Mouse (Mus musculus) CD4-positive helper T cell, adult 2 months (primary cell): Measurements from ENCODE around the gene Hsd17b1.

Experiments
- DNase-seq: peaks from one replicate; pipeline ENCODE4 v3.0.0-alpha.2; 2012; ENCODE audit warnings: low read depth, missing footprints, low spot score

Hsd17b1 gene

DNA sequence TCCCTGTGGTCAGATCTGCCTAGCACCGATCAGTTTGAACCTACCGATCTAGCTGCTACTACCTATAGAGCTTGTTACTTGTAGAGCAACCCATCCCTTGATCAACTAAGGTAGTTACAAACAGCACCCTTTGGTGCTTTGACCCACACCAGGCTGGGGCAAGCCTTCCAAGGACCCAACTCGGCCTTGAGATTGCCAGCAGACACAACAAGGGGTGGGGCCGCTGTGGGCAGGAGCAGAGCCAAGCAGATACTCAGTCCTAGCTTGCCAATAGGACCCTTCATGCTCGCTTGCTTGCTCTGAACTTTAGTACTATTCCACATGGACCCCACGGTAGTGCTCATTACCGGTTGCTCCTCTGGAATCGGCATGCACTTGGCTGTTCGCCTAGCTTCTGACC is at the start of gene Hsd17b1:
Gene Hsd17b1, plus strand, starts transcription at position 291 of the 400 bp plus-strand sequence.
- DNase-seq: no peak

DNA sequence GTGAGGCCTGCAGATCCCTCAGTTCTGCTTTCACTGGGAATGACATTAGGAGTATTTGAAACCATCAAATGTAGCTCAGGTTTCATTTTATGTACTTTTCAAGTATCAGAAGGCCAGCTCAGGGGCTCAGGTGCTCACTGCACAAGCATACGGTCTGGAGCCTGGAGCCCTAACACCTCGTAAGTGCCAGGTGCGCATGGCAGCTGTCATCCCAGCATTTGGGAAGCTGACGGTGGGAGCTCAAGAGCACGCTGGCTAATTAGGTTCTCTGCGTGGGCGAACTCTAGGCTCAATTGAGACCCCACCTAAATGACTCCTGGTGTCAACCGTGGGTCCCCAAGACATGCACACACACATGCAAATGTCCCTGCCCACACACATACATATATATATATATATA is 48.9 kb upstream of the Hsd17b1 start:
- DNase-seq: no peak

DNA sequence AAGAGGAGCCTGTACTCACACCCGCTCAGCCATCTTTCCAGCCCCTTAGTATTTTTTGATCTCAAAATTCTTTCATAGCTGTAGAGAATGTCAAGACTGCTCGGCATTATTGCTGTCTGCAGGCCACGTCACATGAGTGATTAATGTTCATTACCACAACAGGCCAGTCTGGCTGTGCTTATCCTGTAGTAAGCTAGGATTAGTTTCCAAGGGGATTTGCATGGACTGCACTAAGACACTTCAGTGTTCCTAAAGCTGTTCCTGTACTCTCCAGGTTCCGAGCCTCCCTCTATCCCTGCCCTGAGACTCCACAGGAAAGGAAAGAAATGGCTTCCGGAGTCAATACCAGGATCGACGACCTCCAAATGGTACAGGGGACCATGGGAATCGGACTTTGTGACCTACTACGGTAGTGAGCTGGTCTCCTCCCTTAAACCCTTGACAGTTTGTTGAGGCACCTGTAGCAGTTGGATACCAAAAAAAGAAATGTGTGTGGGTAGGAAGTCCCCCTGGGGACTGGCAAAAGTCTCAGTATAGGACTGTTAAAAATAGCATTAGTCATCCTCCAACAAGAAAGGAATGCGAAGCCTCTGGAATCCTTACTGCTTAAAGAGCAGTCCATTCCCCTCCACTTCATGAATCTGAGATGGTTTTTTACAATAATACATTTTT is 47.9 kb upstream of the Hsd17b1 start:
- DNase-seq: no peak

DNA sequence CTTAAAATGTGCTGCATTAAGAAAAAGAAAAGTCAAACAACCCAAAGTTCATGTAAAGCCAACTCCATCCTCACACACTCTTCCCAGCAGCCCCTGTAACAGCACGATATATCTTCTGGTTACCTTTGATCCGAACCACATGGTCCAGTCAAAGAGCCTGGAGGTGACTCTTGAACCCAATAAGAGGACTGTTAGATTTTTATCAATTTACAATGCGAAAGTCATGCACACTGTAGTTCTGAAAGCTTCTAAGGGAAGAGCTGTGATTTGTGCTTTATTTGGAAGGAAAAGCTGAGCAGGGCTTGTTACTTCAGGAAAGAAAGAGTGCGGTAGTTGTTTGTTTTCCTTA is 47.4 kb upstream of the Hsd17b1 start:
- no peak for DNase-seq

DNA sequence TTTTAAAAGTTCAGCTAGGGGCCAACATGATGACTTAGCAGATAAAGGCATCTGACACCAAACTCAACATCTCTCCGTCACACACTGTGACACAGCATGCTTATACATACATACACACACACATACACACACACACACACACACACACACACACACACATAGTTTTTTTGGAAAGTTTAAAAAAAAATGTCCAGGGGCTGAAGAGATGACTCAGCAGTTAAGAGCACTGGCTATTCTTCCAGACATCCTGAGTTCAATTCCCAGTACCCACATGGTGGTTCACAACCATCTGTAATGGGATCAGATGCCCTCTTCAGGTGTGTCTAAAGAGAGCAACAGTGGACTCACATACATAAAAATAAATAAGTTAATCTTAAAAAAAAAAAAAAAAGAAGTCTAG is 46.7 kb upstream of the Hsd17b1 start:
- DNase-seq: no peak

DNA sequence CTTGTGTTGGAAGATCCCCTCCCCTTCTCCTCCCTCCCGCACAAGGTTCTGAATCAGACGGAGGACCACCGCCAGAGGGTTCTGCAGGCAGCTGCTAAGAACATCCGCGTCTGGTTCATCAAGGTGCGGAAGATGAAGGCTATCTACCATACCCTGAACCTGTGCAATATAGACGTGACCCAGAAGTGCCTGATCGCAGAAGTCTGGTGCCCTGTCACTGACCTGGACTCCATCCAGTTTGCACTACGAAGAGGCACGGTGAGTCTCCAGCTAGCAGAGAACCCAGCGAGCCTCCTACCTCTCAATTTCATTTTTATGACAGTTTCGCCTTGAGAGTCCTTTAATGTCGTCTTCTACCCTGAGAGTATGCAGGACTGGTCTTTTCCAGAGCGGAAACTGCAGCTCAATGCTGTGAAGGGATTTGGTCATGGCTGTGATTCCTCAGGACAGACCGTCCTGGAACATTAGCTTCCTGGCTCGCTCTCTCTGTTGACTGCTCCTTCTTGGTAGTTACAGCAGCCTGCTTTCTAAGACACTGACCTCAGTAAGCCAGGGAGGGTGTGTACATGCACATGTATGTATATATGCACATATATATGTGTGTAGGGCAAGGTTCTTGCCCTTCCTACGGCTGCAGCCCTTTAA is 44.2 kb upstream of the Hsd17b1 start:
- DNase-seq: no peak

DNA sequence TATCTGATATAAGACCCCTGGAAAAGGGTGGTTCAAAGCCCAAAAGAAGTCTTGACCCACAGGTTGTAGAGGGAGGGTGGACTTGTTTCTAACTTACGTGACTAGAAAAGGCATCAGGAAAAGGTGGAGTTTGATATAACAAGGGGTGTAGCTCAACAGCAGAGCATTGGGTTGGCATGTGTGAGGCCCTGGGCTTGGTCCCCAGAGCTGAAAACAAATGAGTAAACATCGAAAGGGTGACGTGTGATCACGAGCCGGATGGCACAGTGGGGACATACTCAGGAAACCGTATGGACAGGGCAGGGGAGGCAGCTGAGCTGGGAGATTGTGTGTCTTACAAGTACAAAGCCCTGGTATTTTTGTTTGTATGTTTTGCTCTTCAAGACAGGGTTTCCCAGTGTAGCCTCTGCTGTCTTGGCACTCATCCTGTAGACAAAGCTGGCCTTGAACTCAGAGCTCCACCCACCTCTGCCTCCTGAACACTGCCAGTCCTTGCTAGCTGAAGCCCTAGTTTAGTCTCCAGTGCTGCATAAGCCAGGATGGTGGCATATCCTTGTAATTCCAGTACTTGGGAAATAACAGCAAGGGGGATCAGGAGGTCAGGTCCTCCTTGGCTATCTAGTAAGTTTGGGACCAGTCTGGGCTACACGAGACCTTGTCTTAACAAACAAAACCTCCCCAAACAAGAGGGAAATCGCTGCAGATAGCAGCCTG is 43.4 kb upstream of the Hsd17b1 start:
- DNase-seq: no peak

DNA sequence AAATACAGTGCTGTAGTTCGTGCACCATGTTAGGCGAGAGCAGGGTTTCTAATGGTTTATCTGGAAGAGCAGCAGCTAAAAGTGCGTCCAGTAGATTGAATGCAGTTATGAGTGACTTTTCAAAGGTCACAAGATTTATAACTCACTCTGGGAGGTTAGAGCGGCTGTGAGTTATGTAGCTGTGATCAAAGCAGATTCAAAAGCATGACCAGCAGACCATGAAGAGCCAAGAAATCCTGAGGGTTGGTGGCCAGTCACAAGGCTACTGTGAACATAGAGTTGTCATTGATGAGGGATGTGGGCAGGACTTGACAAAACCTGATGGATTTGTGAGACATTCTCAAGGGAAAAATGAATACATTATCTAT is 42.9 kb upstream of the Hsd17b1 start:
- DNase-seq: no peak

DNA sequence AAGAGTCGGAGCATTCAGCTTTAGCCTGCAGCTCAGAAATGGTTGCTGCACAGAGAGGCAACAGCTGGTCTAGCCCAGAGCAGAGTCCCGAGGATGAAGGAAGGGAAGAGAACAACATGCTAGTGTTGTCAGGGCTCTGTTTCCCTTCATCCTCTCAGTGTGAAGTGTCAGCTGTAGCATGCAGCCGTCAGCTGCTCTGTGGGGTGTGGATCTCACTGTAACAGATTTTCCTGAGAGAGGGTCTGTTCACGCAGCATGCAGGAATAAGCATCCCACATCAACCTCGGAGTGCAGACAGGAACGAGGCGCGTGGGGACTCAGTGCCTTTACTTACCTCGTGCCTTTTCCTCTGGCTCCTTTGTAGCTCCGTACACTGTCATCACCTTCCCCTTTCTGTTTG is 40.4 kb upstream of the Hsd17b1 start:
- DNase-seq: no peak

DNA sequence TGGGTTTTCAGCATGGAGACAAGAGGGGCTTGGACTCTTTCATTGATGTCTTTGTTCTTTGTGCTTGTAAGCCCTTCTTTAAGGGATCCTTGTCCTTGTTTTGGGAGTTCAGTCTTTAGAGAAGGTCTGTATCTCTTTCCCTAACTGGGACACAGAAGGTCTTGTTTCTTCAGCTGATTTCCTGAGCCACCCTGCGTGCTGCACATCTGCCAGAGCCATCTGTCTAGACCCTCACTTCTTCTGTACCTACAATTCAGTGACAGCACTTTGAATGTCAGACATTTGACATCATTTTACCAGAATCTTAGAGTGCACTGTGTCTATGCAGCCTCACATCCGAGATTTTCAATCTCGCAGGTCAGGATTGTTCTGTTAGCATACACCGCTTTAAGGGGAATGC is 32.4 kb upstream of the Hsd17b1 start:
- DNase-seq: no peak

DNA sequence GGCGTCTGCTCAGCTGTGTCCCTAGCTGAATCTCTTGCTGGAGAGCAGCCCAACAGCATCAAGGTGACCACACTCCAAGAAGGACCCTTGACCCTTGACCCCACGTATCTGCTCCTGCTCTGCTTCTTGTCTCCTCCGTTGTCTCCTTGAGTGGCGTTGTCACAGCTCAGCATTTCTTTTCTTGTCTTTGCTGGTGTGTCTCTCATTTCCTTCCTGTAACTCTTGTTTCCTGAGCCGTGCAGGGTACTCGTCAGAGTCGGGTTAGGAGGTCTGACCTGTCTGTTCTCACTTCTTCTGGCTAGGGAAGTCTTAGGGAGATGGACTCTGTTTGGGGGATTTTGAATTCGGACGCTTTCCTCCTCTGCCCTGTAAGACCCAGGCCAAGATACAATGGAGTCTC is 31.8 kb upstream of the Hsd17b1 start:
- no peak for DNase-seq

DNA sequence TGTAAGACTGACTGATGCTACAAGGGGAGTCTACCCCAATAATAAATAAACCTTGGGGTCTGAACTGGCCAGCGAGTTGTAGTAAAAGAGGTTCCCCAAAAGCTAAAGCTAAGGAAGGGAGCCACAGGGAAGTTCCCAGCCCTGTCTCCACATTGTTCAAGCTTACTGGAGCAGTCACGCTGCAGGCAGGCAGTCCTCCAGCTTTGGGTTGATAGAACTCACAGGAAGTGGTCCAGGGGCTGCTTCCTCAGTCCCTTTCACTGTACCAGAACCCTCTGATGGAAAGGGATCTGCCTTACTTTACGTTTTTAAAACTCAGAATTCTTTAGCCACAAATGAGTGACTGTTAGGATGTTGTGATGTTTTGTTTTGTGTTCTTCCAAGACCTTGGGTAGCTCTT is 30.7 kb upstream of the Hsd17b1 start:
- no peak for DNase-seq

DNA sequence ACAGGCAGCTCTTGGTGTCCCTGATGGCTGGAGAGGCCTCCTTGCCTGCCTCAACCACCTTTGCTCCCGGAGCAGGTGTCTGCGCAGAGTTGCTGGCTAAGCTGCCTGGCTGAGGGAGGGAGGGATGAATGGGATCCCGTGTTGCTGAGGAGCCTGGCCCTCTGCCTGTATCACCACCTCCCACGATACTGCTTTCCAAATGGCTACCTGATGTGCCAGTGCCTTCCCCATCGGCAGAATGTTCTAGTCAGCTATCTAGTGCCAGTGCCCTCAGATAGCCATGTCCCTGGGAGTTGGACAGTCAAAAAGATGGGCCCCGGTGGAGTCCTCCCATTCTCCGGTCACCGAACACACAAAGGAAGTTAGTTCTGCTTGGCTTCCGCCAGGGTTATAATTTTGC is 27.9 kb upstream of the Hsd17b1 start:
- DNase-seq: no peak

DNA sequence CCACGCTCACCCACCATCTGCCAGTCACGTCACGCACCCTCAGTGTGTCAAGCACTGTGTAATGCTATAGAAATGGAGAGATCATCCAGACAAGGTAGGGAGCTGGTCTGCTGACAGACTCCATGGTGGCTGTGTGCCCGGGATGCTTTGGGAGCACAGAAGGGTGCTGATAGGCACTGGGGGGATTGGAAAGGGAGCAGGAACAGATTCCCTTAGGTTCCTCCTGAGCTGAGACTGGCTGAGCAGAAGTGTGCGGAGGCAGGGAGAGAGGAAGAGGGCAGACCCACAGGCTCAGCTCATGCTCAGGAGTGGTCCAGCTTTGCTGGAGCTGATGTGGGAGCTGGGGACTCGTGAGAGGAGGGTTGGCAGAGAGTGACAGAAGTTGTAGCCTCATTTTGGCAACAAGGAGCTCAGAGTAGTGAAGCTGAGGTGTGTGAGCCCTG is 27.1 kb upstream of the Hsd17b1 start:
- no peak for DNase-seq

DNA sequence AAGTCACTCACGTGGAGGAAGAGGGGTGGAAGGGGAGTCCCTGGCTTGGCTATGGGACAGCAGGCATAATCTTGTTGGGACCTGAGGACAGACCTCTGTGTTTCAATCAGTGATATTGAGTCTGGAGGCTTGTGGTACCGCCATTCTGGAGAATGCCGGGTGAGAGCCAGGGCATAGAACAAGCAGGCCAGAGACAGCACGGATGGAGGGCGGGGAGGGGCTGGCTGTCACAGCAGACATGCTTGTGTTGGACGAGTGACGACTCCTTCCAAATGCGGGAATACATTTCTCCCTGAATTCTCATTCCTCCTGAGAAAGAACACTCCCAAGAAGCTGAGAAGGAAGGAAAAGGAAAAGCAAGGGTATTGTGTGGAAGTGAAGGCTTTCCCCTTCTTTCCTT is 26.6 kb upstream of the Hsd17b1 start:
- DNase-seq: no peak

DNA sequence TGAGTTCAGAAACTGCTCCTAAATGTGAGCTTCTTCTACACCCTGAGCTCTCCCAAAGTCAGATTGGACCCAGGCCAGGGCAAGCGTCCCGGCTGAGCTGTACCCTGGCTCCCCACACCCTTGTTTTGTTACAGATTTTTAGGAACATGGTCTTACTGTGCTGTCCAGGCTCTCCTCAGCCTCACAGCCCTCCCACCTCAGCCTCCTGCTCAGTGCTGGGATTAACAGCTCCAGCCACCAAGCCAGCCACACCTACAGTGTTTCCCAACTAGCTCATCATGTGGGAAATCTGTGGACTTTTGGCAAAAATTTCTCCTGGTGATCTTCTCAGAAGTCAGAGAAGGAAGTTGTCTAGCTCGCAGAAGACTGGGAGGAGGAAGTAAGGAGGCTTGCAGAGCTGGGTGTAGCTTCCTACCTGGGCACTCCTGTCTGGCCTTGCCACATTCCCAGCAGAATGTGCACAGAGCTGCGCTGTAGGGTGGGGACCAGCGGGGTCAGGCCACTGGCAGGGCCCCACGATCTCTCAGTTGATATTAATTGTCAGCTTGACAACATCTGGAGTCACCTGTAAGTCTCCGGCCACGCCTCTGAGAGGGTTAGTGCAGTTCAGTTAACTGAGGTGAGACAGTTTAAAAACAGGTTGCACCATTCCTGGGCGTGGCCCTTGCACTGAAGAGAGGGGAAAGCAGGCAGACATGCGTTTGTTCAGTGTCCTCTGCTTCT is 25.3 kb upstream of the Hsd17b1 start:
- no peak for DNase-seq

DNA sequence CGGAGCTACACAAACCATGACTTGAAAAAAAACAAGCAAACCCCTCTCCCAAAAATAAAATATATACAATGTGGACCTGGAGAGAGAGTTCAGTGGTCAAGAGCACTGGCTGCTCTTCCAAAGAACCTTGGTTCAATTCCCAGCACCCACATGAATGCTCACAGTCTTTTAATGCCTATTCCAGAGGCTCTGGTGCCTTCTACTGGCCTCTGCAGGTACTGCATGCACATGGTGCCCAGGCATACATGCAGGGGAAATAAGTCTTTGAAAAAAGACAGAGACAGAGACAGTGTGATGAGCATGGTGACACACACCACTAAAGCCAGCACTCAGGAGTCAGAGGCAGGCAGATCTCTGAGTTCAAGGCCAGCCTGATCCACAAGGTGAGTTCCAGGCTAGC is 24.2 kb upstream of the Hsd17b1 start:
- no peak for DNase-seq

DNA sequence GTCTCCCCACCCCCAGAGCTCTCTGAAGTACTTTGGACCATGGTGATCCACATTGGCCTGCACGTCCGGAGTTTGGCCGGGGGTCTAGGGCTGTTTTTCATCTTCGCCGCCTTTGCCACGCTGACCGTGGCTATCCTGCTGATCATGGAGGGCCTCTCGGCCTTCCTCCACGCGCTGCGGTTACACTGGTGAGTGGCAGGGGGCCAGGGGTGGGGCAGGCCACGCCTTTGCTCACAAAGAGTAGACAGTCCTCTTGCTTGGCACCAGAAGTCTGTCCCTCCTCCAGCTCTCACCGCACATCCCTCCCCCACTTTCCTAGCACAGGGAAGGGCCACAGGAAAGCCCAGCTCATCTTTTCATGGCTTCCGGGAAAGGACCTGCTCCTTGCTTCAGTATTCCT is 22.8 kb upstream of the Hsd17b1 start:
- no peak for DNase-seq

DNA sequence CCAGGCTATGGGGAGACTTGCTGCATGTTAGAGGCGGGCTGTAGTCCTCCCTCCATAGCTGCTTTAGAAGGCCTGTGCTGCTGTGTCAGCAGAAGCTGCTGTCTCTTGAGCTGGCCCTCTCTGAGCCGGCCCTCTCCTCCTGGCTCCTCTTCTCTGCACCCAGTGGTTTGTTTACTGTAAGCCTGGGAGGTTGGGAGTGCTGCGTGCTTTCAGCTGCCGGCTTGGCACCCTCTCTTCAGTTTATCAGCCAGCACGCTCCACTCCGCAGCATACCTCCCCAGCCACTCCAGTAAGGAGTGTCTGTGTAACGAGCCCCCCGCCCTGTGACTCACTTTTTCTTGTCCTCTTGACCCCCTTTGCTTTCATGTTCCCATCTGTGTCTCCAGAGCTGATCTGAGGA is 21.3 kb upstream of the Hsd17b1 start:
- no peak for DNase-seq

DNA sequence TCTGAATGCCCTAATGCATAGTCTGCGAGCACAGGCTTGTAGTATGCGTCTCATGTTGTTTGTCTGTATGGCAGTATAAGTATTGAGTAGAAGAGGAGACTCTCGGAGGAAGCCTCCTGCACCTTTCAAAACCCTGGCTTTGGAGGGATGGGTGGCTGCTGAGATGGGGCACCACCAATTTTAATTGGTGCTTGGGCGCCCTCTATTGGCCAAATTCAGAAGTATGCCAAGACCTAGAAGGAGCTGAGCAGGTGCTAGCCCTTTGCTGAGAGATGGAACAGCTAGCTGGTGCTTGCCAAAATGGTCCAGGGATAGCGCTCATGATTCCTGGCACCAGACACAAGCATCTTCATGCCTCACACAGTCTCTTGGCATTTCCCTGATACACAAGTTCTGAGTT is 20.4 kb upstream of the Hsd17b1 start:
- DNase-seq: peak; percentile 83

DNA sequence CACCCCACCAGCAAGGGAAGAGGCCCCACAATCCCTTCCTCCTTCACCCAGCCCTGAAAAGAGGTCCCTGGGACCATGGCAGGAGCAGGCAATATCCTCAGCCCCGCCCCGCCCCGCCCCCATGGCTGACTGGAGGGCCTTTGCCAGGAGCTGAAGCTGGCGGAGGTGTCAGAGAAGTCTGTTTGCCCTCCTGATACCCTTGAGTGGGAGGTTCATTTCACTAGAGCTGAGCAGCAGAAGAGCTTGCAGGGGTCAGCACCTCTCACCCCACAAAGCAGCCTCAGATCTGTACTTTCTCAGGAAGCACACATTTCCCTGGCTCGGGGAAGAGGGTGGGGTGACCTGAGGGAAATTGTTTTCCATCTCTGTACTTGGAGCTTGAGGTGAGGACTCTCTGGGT is 19.5 kb upstream of the Hsd17b1 start:
- no peak for DNase-seq

DNA sequence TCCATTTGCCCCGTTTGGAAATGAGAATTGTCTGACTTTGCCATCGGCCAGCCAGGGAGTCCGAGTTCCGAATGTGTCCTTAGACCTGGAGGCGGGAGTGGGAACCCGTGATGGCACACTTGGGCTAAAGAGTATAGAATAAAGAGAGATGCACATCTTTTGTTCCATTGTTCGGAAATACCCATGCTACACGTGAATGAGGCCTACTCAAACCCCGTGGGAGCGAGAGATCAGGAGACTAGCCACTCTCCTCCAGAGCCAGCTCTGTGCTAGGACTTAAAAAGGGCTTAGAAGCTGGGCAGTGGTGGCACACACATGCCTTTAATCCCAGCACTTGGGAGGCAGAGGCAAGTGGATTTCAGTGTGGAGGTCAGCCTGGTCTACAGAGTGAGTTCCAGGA is 18.7 kb upstream of the Hsd17b1 start:
- DNase-seq: no peak

DNA sequence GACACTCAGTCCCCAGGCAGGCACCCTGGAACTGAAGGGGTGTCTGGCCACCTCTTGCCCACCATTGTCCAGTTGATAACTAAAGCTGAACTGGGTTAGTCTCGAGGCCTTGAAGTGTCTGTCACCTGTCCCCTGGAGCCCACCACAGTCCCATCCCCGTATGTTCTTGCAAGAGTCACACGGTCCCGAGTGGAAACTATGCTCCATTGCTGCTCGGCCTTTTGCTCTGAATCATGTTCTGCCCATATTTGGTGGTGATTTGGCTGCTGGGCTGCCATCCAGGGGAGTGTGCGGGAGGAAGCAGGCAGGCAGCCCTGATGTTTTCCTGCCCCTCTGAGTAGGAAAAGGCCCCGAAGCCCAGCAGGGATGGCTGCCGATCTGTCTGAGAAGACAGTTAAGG is 18.1 kb upstream of the Hsd17b1 start:
- no peak for DNase-seq
